Mouse (Mus musculus): Measurements from ENCODE around the gene Ott. TPM values are rescaled to one million over a fixed set of nuclear protein-coding genes. Genes with fewer than 3 reads are reported as not detected.
"Not testable (repeated sequence)": the region's sequence is repeated elsewhere in the genome, so short reads cannot be mapped to it uniquely, and the experiment has no call there.

Gene Ott
- not detected for total RNA-seq (2022)

GRCm38 (mm10) chrX:149073982-149074381, at the start of gene Ott:
Ott (plus strand) TSS chrX:149074282.
- DNase-seq (ENCODE audit: low spot score in 2 of 2): not testable (repeated sequence)

Other genes starting within 250 kb of the Ott start
- not detected for gene Luzp4, start 216.6 kb upstream of the Ott start, total RNA-seq (2022)
- gene Gm15093, start 198.1 kb downstream of the Ott start, total RNA-seq (2022): not detected

All from layer of hippocampus, adult 8-10 months (tissue).